Comparison of ENCODE assay signal across 9 mouse cellular contexts in genomic region chr7:43883547-43883946, GRCm38 (mm10). TPM values are rescaled to one million over a fixed set of nuclear protein-coding genes. Genes with fewer than 3 reads are reported as not detected.
A peak's percentile ranks its signal among the peaks of the same experiment; 100 is the strongest.
DNase-seq lines count a peak whose midpoint lies in the region; ATAC-seq and TF ChIP-seq lines count a peak whose summit lies in the region.
"Had no signal": no experiment of that assay in that cellular context is flagged by ENCODE, and none has a peak within 500 bp of the region (broad histone marks: within the 10 kb centered on the region; RNA-seq: fewer than 3 reads in every experiment).

No protein-coding gene starts in this region.

- no peaks in the 10 kb centered on the region for H3K4me1 ChIP-seq in thymus, adult 2 months (replicated peaks; ENCODE audit: control insufficient read depth, insufficient read depth, low read length)
- 0 out of 2 replicates have a peak, but pooled peaks cover 2% of the 10 kb centered on the region for H3K4me1 ChIP-seq in midbrain, embryonic 15.5 days

- peak overlapping the region; percentile 41 for H3K4me2 ChIP-seq in midbrain, embryonic 15.5 days

- H3K27ac ChIP-seq in thymus, adult 2 months (ENCODE audit: control insufficient read depth, insufficient read depth, low read length) = no peak overlapping the region
- no peak overlapping the region for H3K27ac ChIP-seq in midbrain, embryonic 15.5 days

- H3K4me3 ChIP-seq in thymus, adult 2 months (ENCODE audit: control insufficient read depth, insufficient read depth, low read length) = no peak overlapping the region
- H3K4me3 ChIP-seq in midbrain, embryonic 15.5 days = peak overlapping the region; percentile 16; the same call in 1 of the 2 replicates

- no peaks in the 10 kb centered on the region for H3K36me3 ChIP-seq in thymus, adult 2 months (ENCODE audit: control insufficient read depth, insufficient read depth, low read length)
- no peaks in the 10 kb centered on the region for H3K36me3 ChIP-seq in midbrain, embryonic 15.5 days (replicated peaks)

- peak; percentile 86 for ATAC-seq in common myeloid progenitor, adult 5-6 weeks (replicated peaks; ENCODE audit: low read depth, poor library complexity, severe bottlenecking)
- peak; percentile 27; the same call in 1 of the 2 replicates for ATAC-seq in midbrain, embryonic 15.5 days (replicated peaks)

- H3K9me3 ChIP-seq in midbrain, embryonic 15.5 days = no peaks in the 10 kb centered on the region

- TF ChIP-seq CTCF in thymus, adult 2 months (IDR thresholded peaks at IDR 0.05; ENCODE audit: borderline replicate concordance, control insufficient read depth, extremely low read depth, insufficient read depth, low read length, poor library complexity) = peak; percentile 58; the same call in 1 of the 2 replicates

- intact Hi-C loops in left cerebral cortex, postnatal 4 days (cut with DNase I) = no loop called here

- TF ChIP-seq POLR2A in thymus, adult 2 months (IDR thresholded peaks at IDR 0.05; ENCODE audit: control insufficient read depth, extremely low read depth, insufficient read depth, low read length, poor library complexity) = no peak

- WGBS in thymus, adult 2 months = 14% methylated on average over 14 of the region's 14 CpGs
- WGBS in midbrain, embryonic 15.5 days = 12% methylated on average over 14 of the region's 14 CpGs

- no peak overlapping the region for H3K9ac ChIP-seq in midbrain, embryonic 15.5 days

- H3K27me3 ChIP-seq in thymus, adult 2 months (ENCODE audit: control insufficient read depth, insufficient read depth, low read length) = no peaks in the 10 kb centered on the region; the same call in 1 of the 2 replicates
- no peaks in the 10 kb centered on the region for H3K27me3 ChIP-seq in midbrain, embryonic 15.5 days (replicated peaks)

- peak; percentile 31 for DNase-seq in thymus, adult 2 months
- no peak for DNase-seq in thymus, adult 18-20 months
- DNase-seq in gastrocnemius, postnatal 10 days = peak; percentile 41
- peak; percentile 58 for DNase-seq in induced T-regulatory cell, adult 2 months (ENCODE audit: low read depth)
- DNase-seq in left cerebral cortex, postnatal 4 days = peak; percentile 51
- DNase-seq in thymus, postnatal 36 days = peak; percentile 28 to 33

RNA-seq across cellular contexts. Expression of gene Klk4, which starts 2.6 kb away (rescaled TPM):
- polyA plus RNA-seq in thymus, adult 2 months (2012; rRNA removed) = 1.9 and 2.0 TPM in 2 replicates
- not detected in 2 replicates for total RNA-seq in common myeloid progenitor, adult 5-6 weeks (2017)
- not detected for total RNA-seq in gastrocnemius, postnatal 10 days (2021)
- total RNA-seq in left cerebral cortex, postnatal 4 days (2021) = not detected
- polyA plus RNA-seq in midbrain, embryonic 15.5 days (2015; fragmentation: Nextera tagmentation; extraction: Ambion mirVana) = 0.18 TPM in 1 of 2 replicates, not detected in the other
- total RNA-seq: neutrophil, adult 5-6 weeks had no signal

RNA-seq across cellular contexts. Expression of gene Klk5, which starts 41.8 kb away (rescaled TPM):
- 0.87 and 1.8 TPM in 2 replicates for polyA plus RNA-seq in thymus, adult 2 months (2012; rRNA removed)
- total RNA-seq in common myeloid progenitor, adult 5-6 weeks (2017) = not detected in 2 replicates
- not detected for total RNA-seq in gastrocnemius, postnatal 10 days (2021)
- not detected for total RNA-seq in left cerebral cortex, postnatal 4 days (2021)
- polyA plus RNA-seq in midbrain, embryonic 15.5 days (2015; fragmentation: Nextera tagmentation; extraction: Ambion mirVana) = not detected in 2 replicates
- total RNA-seq: neutrophil, adult 5-6 weeks had no signal

RNA-seq across cellular contexts. Expression of gene Klk15, which starts 50.0 kb away (rescaled TPM):
- polyA plus RNA-seq in thymus, adult 2 months (2012; rRNA removed) = 0.65 and 0.70 TPM in 2 replicates
- not detected in 2 replicates for total RNA-seq in common myeloid progenitor, adult 5-6 weeks (2017)
- not detected for total RNA-seq in gastrocnemius, postnatal 10 days (2021)
- not detected for total RNA-seq in left cerebral cortex, postnatal 4 days (2021)
- polyA plus RNA-seq in midbrain, embryonic 15.5 days (2015; fragmentation: Nextera tagmentation; extraction: Ambion mirVana) = not detected in 2 replicates
- total RNA-seq: neutrophil, adult 5-6 weeks had no signal

RNA-seq across cellular contexts. Expression of gene Klk6, which starts 59.2 kb away (rescaled TPM):
- polyA plus RNA-seq in thymus, adult 2 months (2012; rRNA removed) = 1.2 and 3.5 TPM in 2 replicates
- total RNA-seq in common myeloid progenitor, adult 5-6 weeks (2017) = not detected in 2 replicates
- total RNA-seq in gastrocnemius, postnatal 10 days (2021) = not detected
- total RNA-seq in left cerebral cortex, postnatal 4 days (2021) = not detected
- polyA plus RNA-seq in midbrain, embryonic 15.5 days (2015; fragmentation: Nextera tagmentation; extraction: Ambion mirVana) = not detected in 2 replicates
- total RNA-seq: neutrophil, adult 5-6 weeks had no signal

Comparison
In these comparisons a context has a peak if more than half of its experiments do, and no peak if none do; other contexts are left out.
1. DNase-seq: peak in thymus, adult 2 months (single experiment), gastrocnemius, postnatal 10 days (single experiment), induced T-regulatory cell, adult 2 months (single experiment), left cerebral cortex, postnatal 4 days (single experiment) and thymus, postnatal 36 days (2 of 2); none in thymus, adult 18-20 months (0 of 2).